Mouse (Mus musculus): ENCODE data around the gene Naa15.
A peak's percentile ranks its signal among the peaks of the same experiment; 100 is the strongest.

- TF ChIP-seq CTCF (IDR thresholded peaks at IDR 0.05; ENCODE audit: low read depth) (peak; percentile 56), EP300 (IDR thresholded peaks at IDR 0.05; ENCODE audit: low read depth) (no peak)
Observed at GRCm38 (mm10) chr3:51377878-51378664, 36.9 kb upstream of the Naa15 start.

All from heart, postnatal 0 days (tissue).